ENCODE assay signal across 11 mouse cellular contexts in genomic region chr7:18963294-18963843, GRCm38 (mm10). TPM values are rescaled to one million over a fixed set of nuclear protein-coding genes. Genes with fewer than 3 reads are reported as not detected.
DNase-seq lines count a peak whose midpoint lies in the region; ATAC-seq lines count a peak whose summit lies in the region.
"Had no signal": no experiment of that assay in that cellular context is flagged by ENCODE, and none has a peak within 500 bp of the region (broad histone marks: within the 10 kb centered on the region; RNA-seq: fewer than 3 reads in every experiment).

No protein-coding gene starts in this region.

- peak overlapping the region; percentile 15; the same call in 1 of the 2 replicates for H3K4me3 ChIP-seq in kidney, embryonic 14.5 days (ENCODE audit: low read length)
- H3K4me3 ChIP-seq in embryonic facial prominence, embryonic 11.5 days (ENCODE audit: low read depth, low read length) = 0 out of 2 replicates have a peak overlapping the region, but pooled peaks have one; percentile 8
- peak overlapping the region; percentile 52 for H3K4me3 ChIP-seq in hindbrain, embryonic 10.5 days
- 0 out of 2 replicates have a peak overlapping the region, but pooled peaks have one; percentile 19 for H3K4me3 ChIP-seq in midbrain, embryonic 14.5 days (replicated peaks; ENCODE audit: low read depth, low read length)
- H3K4me3 ChIP-seq in limb, embryonic 10.5 days = no peak overlapping the region

- WGBS in kidney, embryonic 14.5 days = 1% methylated on average over 19 of the region's 19 CpGs
- under 1% methylated on average over 19 of the region's 19 CpGs for WGBS in embryonic facial prominence, embryonic 11.5 days
- WGBS in hindbrain, embryonic 10.5 days = 2% methylated on average over 19 of the region's 19 CpGs
- WGBS in midbrain, embryonic 14.5 days = 2% methylated on average over 19 of the region's 19 CpGs
- WGBS in limb, embryonic 10.5 days = under 1% methylated on average over 19 of the region's 19 CpGs

- no peak overlapping the region for H3K9ac ChIP-seq in kidney, embryonic 14.5 days (ENCODE audit: low read depth, low read length)
- no peak overlapping the region for H3K9ac ChIP-seq in embryonic facial prominence, embryonic 11.5 days (replicated peaks; ENCODE audit: low read length)
- H3K9ac ChIP-seq in midbrain, embryonic 14.5 days (replicated peaks; ENCODE audit: low read length) = no peak overlapping the region
- H3K9ac ChIP-seq: liver, embryonic 15.5 days had no signal

- H3K36me3 ChIP-seq in kidney, embryonic 14.5 days (ENCODE audit: control insufficient read depth, insufficient read depth, low read length) = no peaks in the 10 kb centered on the region
- H3K36me3 ChIP-seq in embryonic facial prominence, embryonic 11.5 days (replicated peaks; ENCODE audit: control insufficient read depth, insufficient read depth, low read depth, low read length) = no peaks in the 10 kb centered on the region
- H3K36me3 ChIP-seq in hindbrain, embryonic 10.5 days = peaks cover 3% of the 10 kb centered on the region; the same call in 1 of the 2 replicates
- peaks cover 12% of the 10 kb centered on the region for H3K36me3 ChIP-seq in midbrain, embryonic 14.5 days (ENCODE audit: control insufficient read depth, insufficient read depth, low read length)
- H3K36me3 ChIP-seq in limb, embryonic 10.5 days = no peaks in the 10 kb centered on the region
- H3K36me3 ChIP-seq: liver, embryonic 15.5 days had no signal

- H3K4me2 ChIP-seq in kidney, embryonic 14.5 days (replicated peaks; ENCODE audit: low read depth, low read length) = peak overlapping the region; percentile 42; the same call in 1 of the 2 replicates
- no peak overlapping the region for H3K4me2 ChIP-seq in embryonic facial prominence, embryonic 11.5 days (ENCODE audit: low read depth, low read length)
- peak overlapping the region; percentile 56 for H3K4me2 ChIP-seq in midbrain, embryonic 14.5 days (ENCODE audit: low read length)

- peaks cover 4% of the 10 kb centered on the region; the same call in 1 of the 2 replicates for H3K4me1 ChIP-seq in kidney, embryonic 14.5 days (ENCODE audit: control insufficient read depth, insufficient read depth, low read length)
- peaks cover 4% of the 10 kb centered on the region for H3K4me1 ChIP-seq in embryonic facial prominence, embryonic 11.5 days (ENCODE audit: control insufficient read depth, insufficient read depth, low read length)
- H3K4me1 ChIP-seq in hindbrain, embryonic 10.5 days (replicated peaks) = peaks cover 67% of the 10 kb centered on the region
- H3K4me1 ChIP-seq in midbrain, embryonic 14.5 days (ENCODE audit: control insufficient read depth, insufficient read depth, low read length) = peaks cover 46% of the 10 kb centered on the region
- peaks cover 11% of the 10 kb centered on the region for H3K4me1 ChIP-seq in limb, embryonic 10.5 days

- DNase-seq in kidney, adult 18-20 months = no peak
- no peak for DNase-seq in embryonic facial prominence, embryonic 11.5 days (ENCODE audit: low spot score)
- no peak for DNase-seq in hindbrain, embryonic 10.5 days (ENCODE audit: low spot score)
- DNase-seq in midbrain, embryonic 14.5 days = no peak
- DNase-seq in limb, embryonic 10.5 days (ENCODE audit: low spot score) = no peak
- no peak for DNase-seq in adrenal gland, postnatal 25 days
- DNase-seq: kidney, postnatal 10 days had no signal

- peaks cover 77% of the 10 kb centered on the region for H3K27me3 ChIP-seq in kidney, embryonic 14.5 days (ENCODE audit: control insufficient read depth, insufficient read depth, low read length)
- H3K27me3 ChIP-seq in embryonic facial prominence, embryonic 11.5 days (ENCODE audit: control insufficient read depth, insufficient read depth, low read length) = peaks cover 56% of the 10 kb centered on the region
- H3K27me3 ChIP-seq in hindbrain, embryonic 10.5 days (ENCODE audit: insufficient read depth, poor library complexity, severe bottlenecking) = peaks cover 76% of the 10 kb centered on the region
- H3K27me3 ChIP-seq in midbrain, embryonic 14.5 days (ENCODE audit: control insufficient read depth, insufficient read depth, low read length) = no peaks in the 10 kb centered on the region
- peaks cover 95% of the 10 kb centered on the region for H3K27me3 ChIP-seq in limb, embryonic 10.5 days (ENCODE audit: low read depth, poor library complexity, severe bottlenecking)

- H3K27ac ChIP-seq in kidney, embryonic 14.5 days (ENCODE audit: low read depth, low read length) = no peak overlapping the region
- no peak overlapping the region for H3K27ac ChIP-seq in embryonic facial prominence, embryonic 11.5 days (replicated peaks; ENCODE audit: low read depth, low read length)
- no peak overlapping the region for H3K27ac ChIP-seq in hindbrain, embryonic 10.5 days
- no peak overlapping the region for H3K27ac ChIP-seq in midbrain, embryonic 14.5 days (replicated peaks; ENCODE audit: low read depth, low read length)
- no peak overlapping the region for H3K27ac ChIP-seq in limb, embryonic 10.5 days
- H3K27ac ChIP-seq: liver, embryonic 15.5 days had no signal

- no peaks in the 10 kb centered on the region for H3K9me3 ChIP-seq in kidney, embryonic 14.5 days (ENCODE audit: control insufficient read depth, low read length)
- H3K9me3 ChIP-seq in embryonic facial prominence, embryonic 11.5 days (replicated peaks; ENCODE audit: control insufficient read depth, low read length) = no peaks in the 10 kb centered on the region
- H3K9me3 ChIP-seq in hindbrain, embryonic 10.5 days = no peaks in the 10 kb centered on the region
- H3K9me3 ChIP-seq in midbrain, embryonic 14.5 days (ENCODE audit: control insufficient read depth, low read length) = no peaks in the 10 kb centered on the region
- no peaks in the 10 kb centered on the region for H3K9me3 ChIP-seq in limb, embryonic 10.5 days (replicated peaks)
- H3K9me3 ChIP-seq: liver, embryonic 15.5 days had no signal

- no peak for ATAC-seq in kidney, embryonic 14.5 days (ENCODE audit: low FRiP score, low TSS enrichment)
- ATAC-seq in embryonic facial prominence, embryonic 11.5 days (replicated peaks; ENCODE audit: insufficient number of reproducible peaks, low FRiP score, low TSS enrichment, low read depth) = no peak
- no peak for ATAC-seq in midbrain, embryonic 14.5 days (ENCODE audit: low FRiP score, low TSS enrichment)

RNA-seq across cellular contexts. Expression of gene Nanos2, which starts 23.8 kb away (rescaled TPM):
- not detected in 2 replicates for polyA plus RNA-seq in kidney, embryonic 14.5 days (2014; fragmentation: Nextera tagmentation; extraction: Ambion mirVana)
- polyA plus RNA-seq in embryonic facial prominence, embryonic 11.5 days (2014; fragmentation: Nextera tagmentation; extraction: Ambion mirVana) = not detected in 2 replicates
- 0.09 TPM in 1 of 2 replicates, not detected in the other for polyA plus RNA-seq in hindbrain, embryonic 10.5 days (2016; fragmentation: Nextera tagmentation; extraction: Ambion mirVana)
- 0.58 and 0.86 TPM in 2 replicates for polyA plus RNA-seq in midbrain, embryonic 14.5 days (2014; fragmentation: Nextera tagmentation; extraction: Ambion mirVana)
- polyA plus RNA-seq in limb, embryonic 10.5 days (2016; fragmentation: Nextera tagmentation; extraction: Ambion mirVana) = not detected in 2 replicates
- total RNA-seq in adrenal gland, postnatal 25 days (2021) = not detected in 2 replicates
- total RNA-seq: CH12.LX had no signal
- polyA plus RNA-seq: heart, embryonic 14.5 days; liver, embryonic 15.5 days had no signal

RNA-seq across cellular contexts. Expression of gene Mypop, which starts 27.7 kb away (rescaled TPM):
- polyA plus RNA-seq in kidney, embryonic 14.5 days (2014; fragmentation: Nextera tagmentation; extraction: Ambion mirVana) = 3.9 and 4.9 TPM in 2 replicates
- polyA plus RNA-seq in embryonic facial prominence, embryonic 11.5 days (2014; fragmentation: Nextera tagmentation; extraction: Ambion mirVana) = 4.3 and 5.3 TPM in 2 replicates
- 4.1 and 5.0 TPM in 2 replicates for polyA plus RNA-seq in hindbrain, embryonic 10.5 days (2016; fragmentation: Nextera tagmentation; extraction: Ambion mirVana)
- 4.2 and 4.8 TPM in 2 replicates for polyA plus RNA-seq in midbrain, embryonic 14.5 days (2014; fragmentation: Nextera tagmentation; extraction: Ambion mirVana)
- 3.4 and 4.0 TPM in 2 replicates for polyA plus RNA-seq in limb, embryonic 10.5 days (2016; fragmentation: Nextera tagmentation; extraction: Ambion mirVana)
- 10.9 and 13.0 TPM in 2 replicates for total RNA-seq in adrenal gland, postnatal 25 days (2021)

RNA-seq across cellular contexts. Expression of gene Nova2, which starts 37.7 kb away (rescaled TPM):
- 0.96 and 1.1 TPM in 2 replicates for polyA plus RNA-seq in kidney, embryonic 14.5 days (2014; fragmentation: Nextera tagmentation; extraction: Ambion mirVana)
- polyA plus RNA-seq in embryonic facial prominence, embryonic 11.5 days (2014; fragmentation: Nextera tagmentation; extraction: Ambion mirVana) = 1.4 and 1.7 TPM in 2 replicates
- polyA plus RNA-seq in hindbrain, embryonic 10.5 days (2016; fragmentation: Nextera tagmentation; extraction: Ambion mirVana) = 3.5 and 7.3 TPM in 2 replicates
- polyA plus RNA-seq in midbrain, embryonic 14.5 days (2014; fragmentation: Nextera tagmentation; extraction: Ambion mirVana) = 18.6 and 20.7 TPM in 2 replicates
- polyA plus RNA-seq in limb, embryonic 10.5 days (2016; fragmentation: Nextera tagmentation; extraction: Ambion mirVana) = 0.23 and 0.28 TPM in 2 replicates
- 4.9 and 6.2 TPM in 2 replicates for total RNA-seq in adrenal gland, postnatal 25 days (2021)

RNA-seq across cellular contexts. Expression of gene Irf2bp1, which starts 40.5 kb away (rescaled TPM):
- polyA plus RNA-seq in kidney, embryonic 14.5 days (2014; fragmentation: Nextera tagmentation; extraction: Ambion mirVana) = 28.6 and 30.3 TPM in 2 replicates
- polyA plus RNA-seq in embryonic facial prominence, embryonic 11.5 days (2014; fragmentation: Nextera tagmentation; extraction: Ambion mirVana) = 27.9 and 28.3 TPM in 2 replicates
- polyA plus RNA-seq in hindbrain, embryonic 10.5 days (2016; fragmentation: Nextera tagmentation; extraction: Ambion mirVana) = 23.2 and 31.1 TPM in 2 replicates
- polyA plus RNA-seq in midbrain, embryonic 14.5 days (2014; fragmentation: Nextera tagmentation; extraction: Ambion mirVana) = 30.8 and 34.2 TPM in 2 replicates
- 30.8 and 34.4 TPM in 2 replicates for polyA plus RNA-seq in limb, embryonic 10.5 days (2016; fragmentation: Nextera tagmentation; extraction: Ambion mirVana)
- total RNA-seq in adrenal gland, postnatal 25 days (2021) = 45.8 and 48.3 TPM in 2 replicates

RNA-seq across cellular contexts. Expression of gene Ccdc61, which starts 53.2 kb away (rescaled TPM):
- 21.0 and 21.4 TPM in 2 replicates for polyA plus RNA-seq in kidney, embryonic 14.5 days (2014; fragmentation: Nextera tagmentation; extraction: Ambion mirVana)
- 22.6 and 26.5 TPM in 2 replicates for polyA plus RNA-seq in embryonic facial prominence, embryonic 11.5 days (2014; fragmentation: Nextera tagmentation; extraction: Ambion mirVana)
- 36.8 and 39.2 TPM in 2 replicates for polyA plus RNA-seq in hindbrain, embryonic 10.5 days (2016; fragmentation: Nextera tagmentation; extraction: Ambion mirVana)
- polyA plus RNA-seq in midbrain, embryonic 14.5 days (2014; fragmentation: Nextera tagmentation; extraction: Ambion mirVana) = 16.1 and 18.5 TPM in 2 replicates
- 34.1 and 37.6 TPM in 2 replicates for polyA plus RNA-seq in limb, embryonic 10.5 days (2016; fragmentation: Nextera tagmentation; extraction: Ambion mirVana)
- 16.5 and 20.8 TPM in 2 replicates for total RNA-seq in adrenal gland, postnatal 25 days (2021)
